Mouse (Mus musculus) effector memory CD4-positive, alpha-beta T cell, adult 7 months (primary cell): ENCODE measurements around the gene Samm50. TPM values are rescaled to one million over a fixed set of nuclear protein-coding genes. Genes with fewer than 3 reads are reported as not detected.

Experiments
- polyA plus RNA-seq: library from polyadenylated mRNA; unstranded; fragments of 100-300 nt; shearing (Covaris generic); gene quantifications from one replicate; pipeline ENCODE4 v1.2.1, GENCODE M21; 2017

Gene Samm50
- polyA plus RNA-seq: 99.7 TPM

DNA sequence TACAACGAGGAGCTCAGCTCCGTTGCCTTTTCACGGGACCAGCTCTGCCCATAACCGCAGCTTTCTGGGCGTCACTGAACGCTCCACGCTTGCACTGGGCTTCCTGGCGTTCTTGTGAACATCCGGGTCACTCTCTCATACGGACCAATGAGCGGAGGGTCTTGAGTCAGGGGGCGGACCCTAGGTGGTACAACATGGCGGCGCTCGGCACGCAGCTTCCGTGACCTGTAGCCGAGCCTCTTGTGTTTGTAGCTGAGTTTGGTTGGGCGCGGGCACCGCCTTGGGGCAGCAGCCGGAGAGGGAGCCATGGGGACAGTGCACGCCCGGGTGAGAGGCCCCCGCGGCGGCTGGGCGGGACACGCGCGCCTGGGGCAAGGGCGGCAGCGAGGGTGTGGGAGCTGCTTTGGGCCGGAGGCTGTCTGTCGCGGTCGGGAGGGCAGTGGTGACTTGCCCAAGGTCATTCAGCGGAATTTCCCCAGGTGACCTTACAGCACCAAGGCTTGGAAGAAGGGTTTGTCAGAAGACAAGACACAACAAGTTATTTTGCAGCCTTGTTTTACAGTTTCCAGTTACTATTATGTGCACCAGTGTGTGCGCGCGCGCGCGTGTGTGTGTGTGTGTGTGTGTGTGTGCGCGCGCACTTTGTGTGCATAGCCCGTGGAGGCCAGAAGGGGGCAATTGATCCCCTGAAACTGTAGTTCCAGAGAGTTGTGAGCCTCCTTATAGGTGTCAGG is at the start of gene Samm50:
Samm50 (plus strand) TSS at position 184 of the 734 bp plus-strand sequence.

DNA sequence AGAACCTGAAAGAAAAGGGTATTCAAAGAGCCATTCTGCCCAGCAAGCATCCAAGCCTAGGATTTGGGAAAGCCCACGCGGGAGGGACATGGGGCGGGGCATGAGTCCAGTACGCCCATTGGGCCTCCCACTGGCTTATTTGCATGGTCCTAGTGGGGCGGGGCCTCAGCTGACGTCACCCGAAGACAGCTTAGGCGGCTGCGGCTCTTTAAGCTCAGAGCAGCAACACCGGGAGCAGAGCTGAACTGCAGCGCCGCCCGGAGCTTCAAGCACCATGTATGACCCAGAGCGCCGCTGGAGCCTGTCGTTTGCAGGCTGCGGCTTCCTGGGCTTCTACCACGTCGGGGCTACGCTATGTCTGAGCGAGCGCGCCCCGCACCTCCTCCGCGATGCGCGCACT is 24.4 kb upstream of the Samm50 start, which contains the start of gene Pnpla3:
Pnpla3 (plus strand) TSS at position 238 of the 400 bp plus-strand sequence.

DNA sequence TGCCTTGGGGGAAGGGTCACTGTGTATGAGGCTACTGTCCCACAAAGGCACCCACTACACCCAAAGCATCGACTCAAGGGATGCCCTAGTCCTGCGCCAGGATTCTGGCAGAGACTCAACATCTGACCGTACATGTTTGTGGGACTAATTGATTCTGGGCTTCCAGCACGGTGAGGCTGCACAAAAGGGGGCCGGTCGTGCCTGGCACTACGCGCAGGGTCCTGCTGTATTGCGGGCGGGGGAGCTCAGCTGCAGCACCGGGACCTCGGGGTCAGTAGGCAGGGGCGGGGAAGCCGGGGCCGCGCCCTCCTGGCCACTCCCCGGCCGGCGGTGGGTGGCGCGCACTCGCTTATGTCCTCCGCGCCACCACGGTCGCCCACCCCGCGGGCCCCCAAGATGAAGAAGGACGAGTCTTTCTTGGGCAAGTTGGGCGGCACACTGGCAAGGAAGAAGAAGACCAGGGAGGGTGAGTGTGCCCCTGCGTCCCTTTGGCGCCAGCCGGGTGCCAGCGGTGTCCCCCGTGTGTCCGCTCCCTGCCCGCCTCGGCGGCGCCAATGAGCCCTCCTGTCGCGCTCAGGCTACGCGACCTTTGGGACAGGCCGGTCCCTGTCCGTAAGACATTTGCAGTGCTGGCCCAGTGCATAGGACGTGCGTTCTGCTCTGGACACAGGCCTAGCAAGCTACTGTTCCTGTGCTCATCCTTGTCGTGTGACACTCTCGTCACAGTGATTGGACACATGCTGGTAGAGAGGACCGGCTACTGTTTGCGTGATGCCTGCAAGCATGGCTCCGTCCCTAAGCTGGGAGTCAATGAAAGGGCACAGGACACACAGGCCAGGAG is 39.9 kb downstream of the Samm50 start, which contains the start of gene Parvb:
Parvb (plus strand) TSS at position 323 of the 841 bp plus-strand sequence.

Other genes with a start within 250 kb of the Samm50 start
- not detected for gene Efcab6, start 126.9 kb upstream of the Samm50 start, polyA plus RNA-seq
- gene Sult4a1, start 86.5 kb upstream of the Samm50 start, polyA plus RNA-seq: not detected
- not detected for gene Pnpla5, start 69.1 kb upstream of the Samm50 start, polyA plus RNA-seq
- 2.4 TPM for gene Pnpla3, start 24.4 kb upstream of the Samm50 start, polyA plus RNA-seq
- gene Parvb, start 39.8 kb downstream of the Samm50 start, polyA plus RNA-seq: 1.6 TPM
- 62.4 TPM for gene Parvg, start 131.8 kb downstream of the Samm50 start, polyA plus RNA-seq